Mouse (Mus musculus) forebrain, embryonic 16.5 days (tissue): ENCODE results near the gene Ppfia3. TPM values are rescaled to one million over a fixed set of nuclear protein-coding genes. Genes with fewer than 3 reads are reported as not detected.
"Not testable (repeated sequence)": the region's sequence is repeated elsewhere in the genome, so short reads cannot be mapped to it uniquely, and the experiment has no call there.

Experiments used
- ATAC-seq: fragments of 200-750 bp; cut with Nextera tagmentation; 2 replicates; pipeline ENCODE4 v1.8.0; 2017; ENCODE audit warnings: mild to moderate bottlenecking, moderate library complexity
- H3K27ac ChIP-seq: fragments of 300-500 bp; sonication (generic); 2 replicates; pipeline ENCODE4 v1.5.1; 2014; ENCODE audit warnings: low read length, control low read depth
- H3K27me3 ChIP-seq: fragments of 300-500 bp; sonication (generic); replicated peaks from 2 replicates; pipeline ENCODE4 v1.6.1; 2014; ENCODE audit warnings: low read length; ENCODE audit not compliant: control insufficient read depth, insufficient read depth
- H3K36me3 ChIP-seq: fragments of 300-500 bp; sonication (generic); 2 replicates; pipeline ENCODE4 v1.6.1; 2014; ENCODE audit not compliant: control insufficient read depth, insufficient read depth
- H3K4me1 ChIP-seq: fragments of 300-500 bp; sonication (generic); replicated peaks from 2 replicates; pipeline ENCODE4 v1.6.1; 2014; ENCODE audit warnings: low read length; ENCODE audit not compliant: control insufficient read depth, insufficient read depth
- H3K4me2 ChIP-seq: fragments of 300-500 bp; sonication (generic); 2 replicates; pipeline ENCODE4 v1.6.1; 2014; ENCODE audit warnings: mild to moderate bottlenecking, low read length, control low read depth
- H3K4me3 ChIP-seq: fragments of 300-500 bp; sonication (generic); replicated peaks from 2 replicates; pipeline ENCODE4 v1.5.1; 2014; ENCODE audit warnings: mild to moderate bottlenecking, low read length, control low read depth
- H3K9ac ChIP-seq: fragments of 300-500 bp; sonication (generic); replicated peaks from 2 replicates; pipeline ENCODE4 v1.6.1; 2014; ENCODE audit warnings: low read depth, low read length, control low read depth
- H3K9me3 ChIP-seq: fragments of 300-500 bp; sonication (generic); 2 replicates; pipeline ENCODE4 v1.6.1; 2016; ENCODE audit warnings: low read length; ENCODE audit not compliant: control insufficient read depth
- WGBS: fragments of 180-500 bp; shearing (Covaris S2); extraction: QIAGEN DNeasy Blood & Tissue Kit; methylation state at CpG from one replicate; pipeline ENCODE4 v1.1.7; 2014; 5-methylcytosine and 5-hydroxymethylcytosine counted together
- polyA plus RNA-seq: library from polyadenylated mRNA; unstranded; fragments of >200 nt; fragmentation: Nextera tagmentation; extraction: Ambion mirVana; gene quantifications from 2 replicates; pipeline ENCODE4 v1.2.1, GENCODE M21; 2015

The Ppfia3 gene
- polyA plus RNA-seq, 1 experiment from 2014 or later: 19.7 TPM

GRCm38 (mm10) chr7:45359081-45359480 is 7.7 kb downstream of the Ppfia3 start:
- H3K4me3 ChIP-seq, H3K27ac ChIP-seq, H3K4me2 ChIP-seq, ATAC-seq, H3K9ac ChIP-seq, H3K27me3 ChIP-seq, H3K9me3 ChIP-seq: not testable (repeated sequence)
- peaks cover 13% of the 10 kb centered on the region for H3K4me1 ChIP-seq
- peaks cover 18% of the 10 kb centered on the region for H3K36me3 ChIP-seq
- 69% methylated on average over 10 of the region's 11 CpGs for WGBS

- ATAC-seq: no peak
Measured at GRCm38 (mm10) chr7:45356087-45356486, 10.7 kb downstream of the Ppfia3 start.

DNA sequence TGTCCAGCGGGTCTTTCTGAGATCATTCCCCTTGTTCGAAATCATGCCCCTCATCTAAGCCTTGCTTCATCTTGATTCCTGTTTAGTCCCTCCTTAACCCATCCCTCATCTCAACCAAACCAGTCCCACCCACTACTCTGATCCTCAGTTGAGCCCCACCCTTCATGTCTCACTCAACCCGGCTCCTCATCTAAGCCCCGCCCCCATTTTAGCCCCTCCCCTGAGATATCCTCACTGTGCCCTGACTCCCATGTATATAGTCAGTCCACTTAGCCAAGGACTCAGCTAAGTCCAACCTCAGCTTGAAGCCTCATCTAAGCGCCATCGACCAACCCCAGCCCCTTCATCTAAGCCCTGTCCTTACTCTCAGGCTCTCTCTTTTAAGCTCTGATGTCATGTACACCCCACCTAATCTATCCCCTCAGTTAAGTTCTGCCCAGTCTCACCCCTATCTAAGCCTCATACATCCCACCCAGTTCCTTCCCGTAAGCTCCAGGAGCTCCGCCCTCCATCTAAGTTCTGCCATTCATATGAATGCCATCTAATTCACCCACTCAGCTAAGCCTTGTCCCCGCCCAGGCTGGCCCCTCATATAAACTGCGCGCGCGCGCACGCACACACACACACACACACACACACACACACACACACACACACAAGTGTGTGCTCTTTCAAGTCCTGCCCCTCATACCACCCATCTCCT is 11.3 kb downstream of the Ppfia3 start:
- Histone ChIP-seq H3K4me3 (no peak overlapping the region), H3K9me3 (no peaks in the 10 kb centered on the region), H3K4me1 (no peaks in the 10 kb centered on the region), H3K4me2 (no peak overlapping the region), H3K27me3 (no peaks in the 10 kb centered on the region), H3K27ac (no peak overlapping the region), H3K36me3 (peaks cover 21% of the 10 kb centered on the region), H3K9ac (no peak overlapping the region)
- WGBS: 80% methylated on average over 15 of the region's 15 CpGs
- ATAC-seq: no peak

More at GRCm38 (mm10) chr7:45356087-45356486, 10.7 kb downstream of the Ppfia3 start:
- H3K4me2 ChIP-seq: no peak overlapping the region
- 69% methylated on average over 13 of the region's 13 CpGs for WGBS
- H3K4me3 ChIP-seq: no peak overlapping the region
- H3K36me3 ChIP-seq: peaks cover 21% of the 10 kb centered on the region
- H3K9me3 ChIP-seq: no peaks in the 10 kb centered on the region
- H3K27ac ChIP-seq: no peak overlapping the region
- H3K4me1 ChIP-seq: no peaks in the 10 kb centered on the region
- H3K27me3 ChIP-seq: no peaks in the 10 kb centered on the region
- no peak overlapping the region for H3K9ac ChIP-seq

- ATAC-seq: no peak
- H3K9me3 ChIP-seq: no peaks in the 10 kb centered on the region
- 25% methylated on average over 5 of the region's 5 CpGs for WGBS
- no peak overlapping the region for H3K9ac ChIP-seq
- no peaks in the 10 kb centered on the region for H3K27me3 ChIP-seq
- no peaks in the 10 kb centered on the region for H3K4me1 ChIP-seq
- peaks cover 33% of the 10 kb centered on the region for H3K36me3 ChIP-seq
- H3K4me3 ChIP-seq: no peak overlapping the region
- no peak overlapping the region for H3K4me2 ChIP-seq
- H3K27ac ChIP-seq: no peak overlapping the region
Measured at GRCm38 (mm10) chr7:45353041-45353440, 13.8 kb downstream of the Ppfia3 start.

DNA sequence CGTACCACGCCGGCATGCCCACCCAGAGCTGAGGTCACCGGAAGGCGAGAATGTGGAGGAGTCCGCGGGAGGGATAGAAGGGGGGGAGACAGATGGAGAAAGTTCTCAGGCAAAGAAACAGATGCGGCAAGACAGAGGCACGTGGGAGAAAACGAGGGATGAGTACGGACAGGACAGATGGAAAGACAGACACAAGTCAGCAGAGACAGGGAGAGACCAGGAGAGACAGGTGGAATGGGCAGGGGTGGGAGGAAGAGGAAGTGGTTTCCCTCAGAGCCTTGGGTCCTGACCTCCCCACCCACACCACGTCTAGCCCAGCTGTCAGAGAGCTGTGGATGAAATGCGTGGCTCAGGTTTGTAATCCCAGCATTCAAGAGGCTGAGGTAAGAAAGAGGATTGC is 19.9 kb downstream of the Ppfia3 start:
- ATAC-seq: no peak
- H3K4me2 ChIP-seq: no peak overlapping the region
- no peak overlapping the region for H3K27ac ChIP-seq
- H3K4me3 ChIP-seq: no peak overlapping the region
- no peaks in the 10 kb centered on the region for H3K27me3 ChIP-seq
- H3K36me3 ChIP-seq: peaks cover 24% of the 10 kb centered on the region
- H3K4me1 ChIP-seq: no peaks in the 10 kb centered on the region
- 81% methylated on average over 13 of the region's 13 CpGs for WGBS
- no peak overlapping the region for H3K9ac ChIP-seq
- H3K9me3 ChIP-seq: no peaks in the 10 kb centered on the region

DNA sequence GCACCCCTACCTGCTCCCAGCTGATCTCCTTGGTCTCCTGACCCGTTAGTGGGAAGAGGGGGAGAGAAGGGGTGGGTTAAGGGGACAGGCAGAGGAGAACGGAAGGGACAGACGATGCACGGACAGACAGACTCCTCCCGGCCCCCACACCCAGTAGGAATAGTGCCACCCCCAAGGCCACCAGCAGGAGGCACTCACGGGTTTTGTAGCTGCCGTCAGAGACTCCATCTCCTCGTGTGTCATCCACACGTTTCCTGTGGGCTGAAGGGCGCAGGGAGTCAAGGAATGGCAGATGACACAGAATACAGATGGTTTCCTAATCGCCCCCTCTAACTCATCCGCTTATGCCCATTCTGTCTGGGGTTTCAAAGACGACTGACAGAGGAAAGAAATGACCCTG is 23.3 kb downstream of the Ppfia3 start:
- Histone ChIP-seq H3K36me3 (peaks cover 17% of the 10 kb centered on the region), H3K9ac (no peak overlapping the region), H3K4me3 (no peak overlapping the region), H3K4me2 (no peak overlapping the region), H3K9me3 (no peaks in the 10 kb centered on the region), H3K27ac (no peak overlapping the region), H3K4me1 (peaks cover 25% of the 10 kb centered on the region), H3K27me3 (no peaks in the 10 kb centered on the region)
- 36% methylated on average over 12 of the region's 13 CpGs for WGBS
- ATAC-seq: no peak

DNA sequence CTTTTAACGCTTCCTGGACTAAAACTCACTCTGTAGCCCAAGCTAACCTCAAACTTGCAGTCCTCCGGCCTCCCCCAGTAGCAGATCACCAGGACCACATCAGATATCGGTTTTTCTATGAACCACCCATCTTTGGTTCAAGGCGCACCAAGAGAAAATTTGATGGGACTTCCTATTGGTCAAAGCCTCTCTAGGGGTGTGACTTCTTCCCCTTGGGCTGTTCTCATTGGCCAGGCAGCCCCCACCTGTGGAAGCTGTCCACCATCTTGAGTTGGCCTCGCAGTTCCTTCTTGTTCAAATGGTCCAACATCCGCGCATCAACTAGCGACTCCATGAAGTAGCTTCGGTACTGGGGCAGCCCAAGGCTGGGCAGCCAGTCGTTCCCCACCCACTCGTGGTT is 24.7 kb downstream of the Ppfia3 start:
- Histone ChIP-seq H3K4me1 (peaks cover 26% of the 10 kb centered on the region), H3K27me3 (peaks cover 6% of the 10 kb centered on the region), H3K27ac (no peak overlapping the region), H3K9me3 (no peaks in the 10 kb centered on the region), H3K9ac (no peak overlapping the region), H3K36me3 (peaks cover 8% of the 10 kb centered on the region), H3K4me3 (no peak overlapping the region), H3K4me2 (no peak overlapping the region)
- 90% methylated on average over 11 of the region's 11 CpGs for WGBS
- ATAC-seq: no peak

DNA sequence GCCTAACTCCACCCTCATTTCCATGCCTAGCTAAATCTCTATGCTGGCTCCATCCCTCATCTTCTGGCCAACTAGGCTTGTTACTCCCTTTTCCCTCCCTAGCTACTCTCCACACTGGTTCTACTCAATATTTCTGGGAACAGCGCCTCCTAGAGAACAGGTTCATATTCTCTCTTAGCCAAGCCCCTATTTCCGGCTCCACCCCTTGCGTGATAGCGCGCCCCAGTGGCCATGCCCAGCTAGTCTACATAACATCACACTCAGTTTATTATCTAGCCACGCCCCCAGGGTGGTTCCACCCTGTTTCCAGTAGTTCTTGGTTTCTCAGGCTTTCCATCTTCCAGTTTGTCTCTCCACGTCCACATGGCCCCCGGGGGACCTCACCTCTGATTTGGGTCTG is 25.5 kb downstream of the Ppfia3 start:
- no peak overlapping the region for H3K9ac ChIP-seq
- H3K4me1 ChIP-seq: peaks cover 26% of the 10 kb centered on the region
- peaks cover 2% of the 10 kb centered on the region for H3K36me3 ChIP-seq
- peaks cover 6% of the 10 kb centered on the region for H3K27me3 ChIP-seq
- 5% methylated on average over 8 of the region's 8 CpGs for WGBS
- no peak overlapping the region for H3K4me3 ChIP-seq
- H3K4me2 ChIP-seq: peak overlapping the region; percentile 55
- no peak overlapping the region for H3K27ac ChIP-seq
- H3K9me3 ChIP-seq: no peaks in the 10 kb centered on the region
- ATAC-seq: no peak; the same call in 1 of the 2 replicates

- Histone ChIP-seq H3K27ac (no peak overlapping the region), H3K4me1 (peaks cover 26% of the 10 kb centered on the region), H3K4me2 (peak overlapping the region; percentile 55), H3K36me3 (peaks cover 2% of the 10 kb centered on the region; the same call in 1 of the 2 replicates), H3K9ac (no peak overlapping the region), H3K9me3 (no peaks in the 10 kb centered on the region), H3K4me3 (peak overlapping the region; percentile 44), H3K27me3 (peaks cover 6% of the 10 kb centered on the region)
- no peak for ATAC-seq
- WGBS: 6% methylated on average over 11 of the region's 11 CpGs
Measured at GRCm38 (mm10) chr7:45340669-45341068, 26.1 kb downstream of the Ppfia3 start.
